Mouse (Mus musculus) lung, adult 2 months (tissue): ENCODE measurements around the gene Nipa2.

ENCODE experiments used
- CTCF ChIP-seq: fragments of 200-500 bp; IDR thresholded peaks from 2 replicates; pipeline ENCODE4 v1.5.1; 2011; ENCODE audit warnings: mild to moderate bottlenecking, low read length, control low read depth; ENCODE audit not compliant: insufficient read depth
- POLR2A ChIP-seq: fragments of 200-500 bp; IDR thresholded peaks from 2 replicates; pipeline ENCODE4 v1.6.1; 2011; ENCODE audit warnings: low read depth, mild to moderate bottlenecking, control low read depth, low read length, borderline replicate concordance; ENCODE audit errors: extremely low read depth

DNA sequence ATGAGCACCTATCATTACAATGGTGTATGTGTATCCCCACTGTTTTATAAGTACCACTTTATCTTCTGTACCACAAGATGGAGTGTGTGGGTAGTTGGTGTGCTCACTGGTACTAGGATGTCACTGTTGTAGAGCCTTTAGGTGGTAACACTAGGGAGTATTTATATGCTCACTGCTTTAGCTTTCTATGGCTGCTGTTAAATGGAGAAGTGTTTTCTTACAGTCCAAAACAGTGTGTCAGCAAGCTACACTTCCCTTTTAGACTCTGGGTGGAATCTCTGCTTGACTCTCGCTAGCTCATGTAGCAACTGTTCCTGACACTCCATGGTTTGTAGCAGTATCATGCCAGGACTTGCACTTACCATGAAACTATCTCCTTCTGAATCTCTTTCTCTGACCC lies 52.8 kb downstream of the Nipa2 start:
- TF ChIP-seq POLR2A, result no peak
- no peak for TF ChIP-seq CTCF
